Mouse (Mus musculus) intestine, postnatal 0 days (tissue): ENCODE measurements around the gene Olfr67. TPM values are rescaled to one million over a fixed set of nuclear protein-coding genes. Genes with fewer than 3 reads are reported as not detected.
A peak's percentile ranks its signal among the peaks of the same experiment; 100 is the strongest.
"Not testable (repeated sequence)": the region's sequence is repeated elsewhere in the genome, so short reads cannot be mapped to it uniquely, and the experiment has no call there.

Source experiments
- ATAC-seq: fragments of 200-750 bp; cut with Nextera tagmentation; 2 replicates; pipeline ENCODE4 v1.8.0; 2017; ENCODE audit warnings: mild to moderate bottlenecking, moderate TSS enrichment, moderate library complexity
- H3K27ac ChIP-seq: fragments of 300-500 bp; sonication (generic); 2 replicates; pipeline ENCODE4 v1.5.1; 2014; ENCODE audit warnings: mild to moderate bottlenecking, low read depth, low read length, moderate library complexity
- H3K27me3 ChIP-seq: fragments of 300-500 bp; sonication (generic); replicated peaks from 2 replicates; pipeline ENCODE4 v1.6.1; 2014; ENCODE audit warnings: low read length, mixed read lengths; ENCODE audit not compliant: control insufficient read depth, insufficient read depth
- H3K36me3 ChIP-seq: fragments of 300-500 bp; sonication (generic); 2 replicates; pipeline ENCODE4 v1.6.1; 2014; ENCODE audit warnings: mild to moderate bottlenecking, moderate library complexity; ENCODE audit not compliant: control insufficient read depth, insufficient read depth
- H3K4me1 ChIP-seq: fragments of 300-500 bp; sonication (generic); replicated peaks from 2 replicates; pipeline ENCODE4 v1.6.1; 2014; ENCODE audit warnings: antibody characterized with exemption, low read length, mixed read lengths; ENCODE audit not compliant: control insufficient read depth, insufficient read depth
- H3K4me2 ChIP-seq: fragments of 300-500 bp; sonication (generic); replicated peaks from 2 replicates; pipeline ENCODE4 v1.6.1; 2014; ENCODE audit warnings: low read depth, mild to moderate bottlenecking, moderate library complexity
- H3K4me3 ChIP-seq: fragments of 300-500 bp; sonication (generic); 2 replicates; pipeline ENCODE4 v1.5.1; 2014; ENCODE audit warnings: low read depth, low read length
- H3K9ac ChIP-seq: fragments of 300-500 bp; sonication (generic); 2 replicates; pipeline ENCODE4 v1.6.1; 2014; ENCODE audit warnings: mild to moderate bottlenecking, low read depth, low read length
- H3K9me3 ChIP-seq: fragments of 300-500 bp; sonication (generic); 2 replicates; pipeline ENCODE4 v1.6.1; 2016; ENCODE audit warnings: mixed run types; ENCODE audit not compliant: control insufficient read depth
- CTCF ChIP-seq: sonication (generic); IDR thresholded peaks from 2 replicates; pipeline ENCODE4 v1.5.1; 2016; ENCODE audit warnings: low read depth, mild to moderate bottlenecking, control low read depth, antibody characterized with exemption, moderate library complexity
- WGBS: fragments of 180-500 bp; shearing (Covaris S2); extraction: QIAGEN DNeasy Blood & Tissue Kit; methylation state at CpG from one replicate; pipeline ENCODE4 v1.1.7; 2014; 5-methylcytosine and 5-hydroxymethylcytosine counted together
- polyA plus RNA-seq: library from polyadenylated mRNA; unstranded; fragments of >200 nt; fragmentation: Nextera tagmentation; extraction: Ambion mirVana; gene quantifications from 2 replicates; pipeline ENCODE4 v1.2.1, GENCODE M21; 2015

The Olfr67 gene
- polyA plus RNA-seq, 1 experiment from 2014 or later: not detected

GRCm38 (mm10) chr7:103810296-103810695, 18.7 kb upstream of the Olfr67 start:
- WGBS: 83% methylated on average over 1 of the region's 1 CpGs
- ATAC-seq: no peak
- Histone ChIP-seq H3K4me1 (no peaks in the 10 kb centered on the region), H3K27ac (no peak overlapping the region), H3K4me3 (no peak overlapping the region), H3K9me3 (no peaks in the 10 kb centered on the region), H3K4me2 (no peak overlapping the region), H3K9ac (no peak overlapping the region), H3K36me3 (no peaks in the 10 kb centered on the region), H3K27me3 (no peaks in the 10 kb centered on the region)
- no peak for TF ChIP-seq CTCF

- no peaks in the 10 kb centered on the region for H3K27me3 ChIP-seq
- no peak for ATAC-seq
Measured at GRCm38 (mm10) chr7:103809801-103810155, 18.2 kb upstream of the Olfr67 start.

GRCm38 (mm10) chr7:103808971-103809800, 17.6 kb upstream of the Olfr67 start:
- Histone ChIP-seq H3K4me2 (no peak overlapping the region), H3K4me1 (no peaks in the 10 kb centered on the region), H3K27ac (no peak overlapping the region), H3K27me3 (no peaks in the 10 kb centered on the region), H3K4me3 (no peak overlapping the region), H3K36me3 (no peaks in the 10 kb centered on the region), H3K9me3 (no peaks in the 10 kb centered on the region), H3K9ac (no peak overlapping the region)
- no peak for TF ChIP-seq CTCF
- ATAC-seq: no peak
- 37% methylated on average over 5 of the region's 5 CpGs for WGBS

More at GRCm38 (mm10) chr7:103809801-103810155, 18.2 kb upstream of the Olfr67 start:
- H3K27ac ChIP-seq: no peak overlapping the region
- H3K4me1 ChIP-seq: no peaks in the 10 kb centered on the region
- WGBS: 74% methylated on average over 1 of the region's 1 CpGs
- no peaks in the 10 kb centered on the region for H3K9me3 ChIP-seq
- no peaks in the 10 kb centered on the region for H3K36me3 ChIP-seq
- no peak overlapping the region for H3K4me3 ChIP-seq
- TF ChIP-seq CTCF: no peak
- no peak overlapping the region for H3K4me2 ChIP-seq
- no peak overlapping the region for H3K9ac ChIP-seq

GRCm38 (mm10) chr7:103808120-103808519, 16.5 kb upstream of the Olfr67 start:
- ATAC-seq, H3K9ac ChIP-seq, H3K4me3 ChIP-seq, H3K27me3 ChIP-seq, H3K4me1 ChIP-seq, H3K36me3 ChIP-seq, H3K27ac ChIP-seq, H3K9me3 ChIP-seq, H3K4me2 ChIP-seq: not testable (repeated sequence)
- 65% methylated on average over 2 of the region's 2 CpGs for WGBS

GRCm38 (mm10) chr7:103806856-103807255, 15.2 kb upstream of the Olfr67 start:
- Histone ChIP-seq H3K9me3 (no peaks in the 10 kb centered on the region), H3K27ac (no peak overlapping the region), H3K4me1 (no peaks in the 10 kb centered on the region), H3K4me3 (no peak overlapping the region), H3K9ac (no peak overlapping the region), H3K36me3 (no peaks in the 10 kb centered on the region), H3K27me3 (no peaks in the 10 kb centered on the region), H3K4me2 (no peak overlapping the region)
- ATAC-seq: no peak
- TF ChIP-seq CTCF: peak; percentile 73
- WGBS: 57% methylated on average over 1 of the region's 1 CpGs

GRCm38 (mm10) chr7:103792669-103793388, 1.2 kb upstream of the Olfr67 start:
- Histone ChIP-seq H3K27me3 (no peaks in the 10 kb centered on the region), H3K9ac (no peak overlapping the region), H3K9me3 (no peaks in the 10 kb centered on the region), H3K4me2 (no peak overlapping the region), H3K4me1 (no peaks in the 10 kb centered on the region), H3K27ac (no peak overlapping the region), H3K36me3 (no peaks in the 10 kb centered on the region), H3K4me3 (no peak overlapping the region)
- no peak for TF ChIP-seq CTCF
- no peak for ATAC-seq
- WGBS: 22% methylated on average over 4 of the region's 4 CpGs
